In genomic region chr19:46621236-46622183, GRCm38 (mm10) we compare ENCODE assay signal across 11 mouse cellular contexts. TPM values are rescaled to one million over a fixed set of nuclear protein-coding genes. Genes with fewer than 3 reads are reported as not detected.
DNase-seq lines count a peak whose midpoint lies in the region; ATAC-seq lines count a peak whose summit lies in the region.
"Had no signal": no experiment of that assay in that cellular context is flagged by ENCODE, and none has a peak within 500 bp of the region (broad histone marks: within the 10 kb centered on the region; RNA-seq: fewer than 3 reads in every experiment).

No protein-coding gene starts in this region.

- WGBS in heart, embryonic 10.5 days, result 72% methylated on average over 19 of the region's 19 CpGs
- 63% methylated on average over 19 of the region's 19 CpGs for WGBS in lung, embryonic 16.5 days
- 34% methylated on average over 19 of the region's 19 CpGs for WGBS in hindbrain, embryonic 15.5 days
- WGBS in neural tube, embryonic 13.5 days, result 33% methylated on average over 19 of the region's 19 CpGs

- H3K9me3 ChIP-seq in heart, embryonic 10.5 days, result no peaks in the 10 kb centered on the region
- no peaks in the 10 kb centered on the region for H3K9me3 ChIP-seq in lung, embryonic 16.5 days (ENCODE audit: control insufficient read depth, low read length)
- no peaks in the 10 kb centered on the region for H3K9me3 ChIP-seq in hindbrain, embryonic 15.5 days
- no peaks in the 10 kb centered on the region for H3K9me3 ChIP-seq in neural tube, embryonic 13.5 days
- H3K9me3 ChIP-seq: embryonic facial prominence, embryonic 12.5 days had no signal

- H3K27ac ChIP-seq in heart, embryonic 10.5 days, result peak overlapping the region; percentile 91
- H3K27ac ChIP-seq in lung, embryonic 16.5 days (ENCODE audit: low read length), result peak overlapping the region; percentile 69
- 0 out of 2 replicates have a peak overlapping the region, but pooled peaks have one; percentile 1 for H3K27ac ChIP-seq in hindbrain, embryonic 15.5 days (replicated peaks)
- H3K27ac ChIP-seq in neural tube, embryonic 13.5 days (replicated peaks), result peak overlapping the region; percentile 61

- peaks cover 97% of the 10 kb centered on the region for H3K4me1 ChIP-seq in heart, embryonic 10.5 days
- peaks cover 71% of the 10 kb centered on the region for H3K4me1 ChIP-seq in lung, embryonic 16.5 days (replicated peaks; ENCODE audit: control insufficient read depth, insufficient read depth, low read length)
- H3K4me1 ChIP-seq in hindbrain, embryonic 15.5 days (replicated peaks), result peaks cover 69% of the 10 kb centered on the region
- peaks cover 74% of the 10 kb centered on the region for H3K4me1 ChIP-seq in neural tube, embryonic 13.5 days (replicated peaks)

- DNase-seq in heart, embryonic 10.5 days (ENCODE audit: low spot score), result no peak
- DNase-seq in heart, adult 18-20 months, result no peak
- DNase-seq in lung, postnatal 10 days, result no peak
- DNase-seq in cerebellum, adult 9-11 months, result no peak
- no peak for DNase-seq in ovary, postnatal 14 days (ENCODE audit: low spot score)
- DNase-seq: left cerebral cortex, postnatal 4 days had no signal

- no peaks in the 10 kb centered on the region for H3K27me3 ChIP-seq in heart, embryonic 10.5 days (ENCODE audit: insufficient read depth, poor library complexity, severe bottlenecking)
- H3K27me3 ChIP-seq in lung, embryonic 16.5 days (ENCODE audit: control insufficient read depth, insufficient read depth, low read depth, low read length), result no peaks in the 10 kb centered on the region
- no peaks in the 10 kb centered on the region for H3K27me3 ChIP-seq in hindbrain, embryonic 15.5 days
- H3K27me3 ChIP-seq in neural tube, embryonic 13.5 days, result no peaks in the 10 kb centered on the region
- H3K27me3 ChIP-seq: CH12.LX; embryonic facial prominence, embryonic 12.5 days had no signal

- H3K4me2 ChIP-seq in lung, embryonic 16.5 days (ENCODE audit: low read depth, low read length), result no peak overlapping the region
- no peak overlapping the region for H3K4me2 ChIP-seq in hindbrain, embryonic 15.5 days
- H3K4me2 ChIP-seq in neural tube, embryonic 13.5 days, result no peak overlapping the region

- no peak for ATAC-seq in lung, embryonic 16.5 days (ENCODE audit: low read depth)
- ATAC-seq in hindbrain, embryonic 15.5 days (ENCODE audit: low FRiP score, low read depth), result peak; percentile 15; the same call in 1 of the 2 replicates
- ATAC-seq in neural tube, embryonic 13.5 days (ENCODE audit: low read depth), result no peak

- H3K9ac ChIP-seq in lung, embryonic 16.5 days (ENCODE audit: low read length), result no peak overlapping the region
- H3K9ac ChIP-seq in hindbrain, embryonic 15.5 days, result no peak overlapping the region
- no peak overlapping the region; the same call in 1 of the 2 replicates for H3K9ac ChIP-seq in neural tube, embryonic 13.5 days
- H3K9ac ChIP-seq: embryonic facial prominence, embryonic 12.5 days had no signal

- peaks cover 15% of the 10 kb centered on the region for H3K36me3 ChIP-seq in heart, embryonic 10.5 days
- H3K36me3 ChIP-seq in lung, embryonic 16.5 days (ENCODE audit: control insufficient read depth, insufficient read depth, low read length), result no peaks in the 10 kb centered on the region; the same call in 1 of the 2 replicates
- no peaks in the 10 kb centered on the region for H3K36me3 ChIP-seq in hindbrain, embryonic 15.5 days
- peaks cover 17% of the 10 kb centered on the region for H3K36me3 ChIP-seq in neural tube, embryonic 13.5 days

- no peak overlapping the region for H3K4me3 ChIP-seq in heart, embryonic 10.5 days
- H3K4me3 ChIP-seq in lung, embryonic 16.5 days (ENCODE audit: low read length), result no peak overlapping the region
- no peak overlapping the region for H3K4me3 ChIP-seq in hindbrain, embryonic 15.5 days
- no peak overlapping the region for H3K4me3 ChIP-seq in neural tube, embryonic 13.5 days
- H3K4me3 ChIP-seq: embryonic facial prominence, embryonic 12.5 days had no signal

RNA-seq across cellular contexts. Expression of gene Wbp1l, which starts 22.6 kb away (rescaled TPM):
- 53.9 and 61.8 TPM in 2 replicates for polyA plus RNA-seq in heart, embryonic 10.5 days (2016; fragmentation: Nextera tagmentation; extraction: Ambion mirVana)
- 10 to 100 TPM; 46.9 to 60.7 TPM for total RNA-seq in heart, adult 18-20 months (2021)
- 43.9 and 44.0 TPM in 2 replicates for polyA plus RNA-seq in lung, embryonic 16.5 days (2015; fragmentation: Nextera tagmentation; extraction: Ambion mirVana)
- polyA plus RNA-seq in hindbrain, embryonic 15.5 days (2015; fragmentation: Nextera tagmentation; extraction: Ambion mirVana), result 37.4 and 41.1 TPM in 2 replicates
- polyA plus RNA-seq in neural tube, embryonic 13.5 days (2015; fragmentation: Nextera tagmentation; extraction: Ambion mirVana), result 38.0 and 43.2 TPM in 2 replicates

RNA-seq across cellular contexts. Expression of gene Sfxn2, which starts 48.3 kb away (rescaled TPM):
- polyA plus RNA-seq in heart, embryonic 10.5 days (2016; fragmentation: Nextera tagmentation; extraction: Ambion mirVana), result 14.2 and 14.5 TPM in 2 replicates
- total RNA-seq in heart, adult 18-20 months (2021), result 1 to 10 TPM; 2.0 to 2.8 TPM
- 24.6 and 28.4 TPM in 2 replicates for polyA plus RNA-seq in lung, embryonic 16.5 days (2015; fragmentation: Nextera tagmentation; extraction: Ambion mirVana)
- polyA plus RNA-seq in hindbrain, embryonic 15.5 days (2015; fragmentation: Nextera tagmentation; extraction: Ambion mirVana), result 10.2 and 11.3 TPM in 2 replicates
- polyA plus RNA-seq in neural tube, embryonic 13.5 days (2015; fragmentation: Nextera tagmentation; extraction: Ambion mirVana), result 10.6 and 12.9 TPM in 2 replicates

RNA-seq across cellular contexts. Expression of gene Arl3, which starts 48.5 kb away (rescaled TPM):
- 112 and 134 TPM in 2 replicates for polyA plus RNA-seq in heart, embryonic 10.5 days (2016; fragmentation: Nextera tagmentation; extraction: Ambion mirVana)
- total RNA-seq in heart, adult 18-20 months (2021), result 10 to 100 TPM; 34.6 to 38.1 TPM
- 113 and 118 TPM in 2 replicates for polyA plus RNA-seq in lung, embryonic 16.5 days (2015; fragmentation: Nextera tagmentation; extraction: Ambion mirVana)
- polyA plus RNA-seq in hindbrain, embryonic 15.5 days (2015; fragmentation: Nextera tagmentation; extraction: Ambion mirVana), result 208 and 221 TPM in 2 replicates
- polyA plus RNA-seq in neural tube, embryonic 13.5 days (2015; fragmentation: Nextera tagmentation; extraction: Ambion mirVana), result 208 and 217 TPM in 2 replicates

RNA-seq across cellular contexts. Expression of gene Cyp17a1, which starts 51.5 kb away (rescaled TPM):
- polyA plus RNA-seq in heart, embryonic 10.5 days (2016; fragmentation: Nextera tagmentation; extraction: Ambion mirVana), result 0.40 and 1.2 TPM in 2 replicates
- total RNA-seq in heart, adult 18-20 months (2021), result not detected
- polyA plus RNA-seq in lung, embryonic 16.5 days (2015; fragmentation: Nextera tagmentation; extraction: Ambion mirVana), result 0.09 and 0.38 TPM in 2 replicates
- polyA plus RNA-seq in hindbrain, embryonic 15.5 days (2015; fragmentation: Nextera tagmentation; extraction: Ambion mirVana), result not detected in 2 replicates
- not detected in 2 replicates for polyA plus RNA-seq in neural tube, embryonic 13.5 days (2015; fragmentation: Nextera tagmentation; extraction: Ambion mirVana)
- total RNA-seq: CH12.LX had no signal

Comparison
In these comparisons a context has a peak if more than half of its experiments do, and no peak if none do; other contexts are left out.
1. H3K27ac ChIP-seq: peak in every context shown above with its lines; median percentile 91 in heart, embryonic 10.5 days; 69 in lung, embryonic 16.5 days; 61 in neural tube, embryonic 13.5 days; 1 in hindbrain, embryonic 15.5 days.